Mouse (Mus musculus): ENCODE results near the gene Srgap3.

DNA sequence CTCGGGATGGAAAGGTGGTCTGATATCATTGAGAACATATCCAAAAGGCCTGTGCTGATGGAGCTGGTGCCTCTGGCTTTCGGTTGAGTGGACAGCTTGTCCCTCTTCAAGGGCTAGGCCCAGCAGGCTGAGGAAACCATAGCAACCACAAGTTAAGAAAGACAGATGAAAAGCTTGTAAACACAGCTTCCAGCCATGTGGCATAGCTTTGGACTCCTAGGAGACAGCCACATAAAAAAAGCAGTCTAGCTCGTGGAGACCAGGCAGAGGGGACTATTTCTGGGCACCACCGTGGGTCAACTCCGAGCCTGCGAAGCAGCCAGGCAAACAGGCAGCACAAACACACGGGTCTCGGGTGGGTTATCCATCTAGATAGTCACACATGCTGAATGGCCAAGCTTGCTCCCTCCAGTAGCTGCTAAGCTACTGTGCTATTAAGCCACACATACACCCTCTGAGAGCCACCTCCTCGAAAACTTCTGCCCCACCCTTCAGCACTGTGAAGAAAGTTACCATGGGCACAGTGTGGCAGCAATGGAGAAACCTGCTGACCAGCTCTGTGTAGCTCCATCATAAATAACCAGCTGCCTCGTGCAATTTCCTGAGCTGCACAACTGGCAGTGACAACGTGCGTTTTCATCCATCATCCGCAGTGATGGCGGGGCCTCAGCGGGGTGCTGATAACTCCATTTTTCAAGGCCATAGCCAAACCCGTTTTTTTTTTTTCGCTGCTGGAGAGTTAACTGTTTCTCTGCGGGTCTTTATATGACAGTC, 26.0 kb upstream of the Srgap3 start:
- TF ChIP-seq POLR2A (IDR thresholded peaks at IDR 0.05; ENCODE audit: low read depth, low read length) (no peak), CTCF (IDR thresholded peaks at IDR 0.05; ENCODE audit: borderline replicate concordance, insufficient read depth, low read length) (no peak)

All from embryonic fibroblast, embryonic 13.5 days (primary cell).